Mouse (Mus musculus): ENCODE data around the gene Ano4.

DNA sequence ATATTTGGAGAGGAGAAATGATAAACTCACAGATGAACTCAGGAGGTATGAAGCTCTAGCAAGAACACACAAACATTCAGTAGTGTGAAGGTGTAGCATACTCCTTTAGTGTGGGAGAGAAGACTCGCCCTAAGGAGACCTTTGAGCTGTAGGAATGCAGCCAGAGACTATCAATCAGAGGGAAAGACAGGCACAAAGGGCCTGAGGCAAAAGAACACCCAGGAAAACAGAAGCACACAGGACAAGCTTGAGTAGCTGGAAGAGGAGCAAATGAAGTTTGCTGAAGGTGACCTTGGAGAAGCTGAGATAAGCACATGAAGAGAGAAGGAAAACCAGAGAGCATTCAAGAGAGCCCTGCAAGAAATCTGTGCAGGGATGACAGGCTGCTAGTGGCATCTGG is 25.5 kb upstream of the Ano4 start:
- TF ChIP-seq CTCF (IDR thresholded peaks at IDR 0.05; ENCODE audit: low read depth, low read length) (no peak), POLR2AphosphoS5 (IDR thresholded peaks at IDR 0.05; ENCODE audit: insufficient replicate concordance, low read depth, low read length) (no peak), GATA1 (IDR thresholded peaks at IDR 0.05; ENCODE audit: borderline replicate concordance, low read length) (no peak), TAL1 (conservative IDR thresholded peaks at IDR 0.05; ENCODE audit: low read depth, low read length) (no peak)
